In the genomic region with DNA sequence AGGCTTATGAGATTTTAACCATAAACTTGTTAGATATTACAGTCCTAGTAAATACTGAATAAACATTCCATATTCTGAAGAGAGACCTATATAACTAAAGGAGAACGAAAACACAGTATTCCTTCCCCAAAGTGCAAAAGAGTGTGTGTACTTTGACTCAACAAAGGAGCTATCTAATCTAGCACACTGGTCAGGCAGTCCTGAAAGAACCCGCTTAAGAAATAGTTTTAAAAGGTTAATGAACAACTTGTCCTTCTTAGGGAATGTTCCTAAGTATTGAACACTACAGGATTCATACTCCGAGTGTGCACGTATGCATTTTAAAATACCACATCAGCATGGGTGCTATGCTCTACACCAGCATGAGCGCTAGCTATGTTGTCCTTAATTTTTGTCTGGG, we compare ENCODE assay signal across 21 mouse cellular contexts.
DNase-seq lines count a peak whose midpoint lies in the region; ATAC-seq and TF ChIP-seq lines count a peak whose summit lies in the region.
"Had no signal": no experiment of that assay in that cellular context is flagged by ENCODE, and none has a peak within 500 bp of the region (broad histone marks: within the 10 kb centered on the region; RNA-seq: fewer than 3 reads in every experiment).

No protein-coding gene starts in this region.

- H3K4me3 ChIP-seq in kidney, embryonic 16.5 days (ENCODE audit: low read length), result no peak overlapping the region
- H3K4me3 ChIP-seq in lung, embryonic 14.5 days (ENCODE audit: low read depth, low read length), result no peak overlapping the region
- no peak overlapping the region for H3K4me3 ChIP-seq in intestine, embryonic 14.5 days (ENCODE audit: low read depth, low read length)
- H3K4me3 ChIP-seq in intestine, postnatal 0 days (ENCODE audit: low read depth, low read length), result no peak overlapping the region
- H3K4me3 ChIP-seq: liver, embryonic 13.5 days; midbrain, embryonic 10.5 days had no signal

- H3K9me3 ChIP-seq in kidney, embryonic 16.5 days (ENCODE audit: low read length), result no peaks in the 10 kb centered on the region
- H3K9me3 ChIP-seq in lung, embryonic 14.5 days (ENCODE audit: low read depth, low read length), result no peaks in the 10 kb centered on the region
- H3K9me3 ChIP-seq in intestine, embryonic 14.5 days (ENCODE audit: control insufficient read depth, low read length), result no peaks in the 10 kb centered on the region
- no peaks in the 10 kb centered on the region for H3K9me3 ChIP-seq in intestine, postnatal 0 days (ENCODE audit: control insufficient read depth)
- H3K9me3 ChIP-seq: liver, embryonic 13.5 days; midbrain, embryonic 10.5 days had no signal

- peak overlapping the region; percentile 41 for H3K27ac ChIP-seq in kidney, embryonic 16.5 days (ENCODE audit: low read length)
- 0 out of 2 replicates have a peak overlapping the region, but pooled peaks have one; percentile 36 for H3K27ac ChIP-seq in lung, embryonic 14.5 days (ENCODE audit: low read depth)
- no peak overlapping the region for H3K27ac ChIP-seq in intestine, embryonic 14.5 days (ENCODE audit: low read depth)
- H3K27ac ChIP-seq in intestine, postnatal 0 days (ENCODE audit: low read depth, low read length), result peak overlapping the region; percentile 57
- H3K27ac ChIP-seq: liver, embryonic 13.5 days; midbrain, embryonic 10.5 days had no signal

- no peak overlapping the region for H3K4me2 ChIP-seq in kidney, embryonic 16.5 days (replicated peaks; ENCODE audit: low read depth, low read length)
- no peak overlapping the region for H3K4me2 ChIP-seq in lung, embryonic 14.5 days
- H3K4me2 ChIP-seq in intestine, embryonic 14.5 days (ENCODE audit: low read length), result peak overlapping the region; percentile 20; the same call in 1 of the 2 replicates
- H3K4me2 ChIP-seq in intestine, postnatal 0 days (replicated peaks; ENCODE audit: low read depth), result peak overlapping the region; percentile 44
- H3K4me2 ChIP-seq: liver, embryonic 13.5 days had no signal

- no peak for TF ChIP-seq CTCF in lung, embryonic 14.5 days (IDR thresholded peaks at IDR 0.05; ENCODE audit: low read depth)
- TF ChIP-seq CTCF in intestine, postnatal 0 days (IDR thresholded peaks at IDR 0.05; ENCODE audit: low read depth), result no peak

- 74% methylated on average over 5 of the region's 5 CpGs for WGBS in kidney, embryonic 16.5 days
- 75% methylated on average over 5 of the region's 5 CpGs for WGBS in lung, embryonic 14.5 days
- WGBS in intestine, embryonic 14.5 days, result 74% methylated on average over 5 of the region's 5 CpGs
- WGBS in intestine, postnatal 0 days, result 40% methylated on average over 5 of the region's 5 CpGs

- no peaks in the 10 kb centered on the region for H3K27me3 ChIP-seq in kidney, embryonic 16.5 days (ENCODE audit: insufficient read depth, low read length)
- no peaks in the 10 kb centered on the region for H3K27me3 ChIP-seq in lung, embryonic 14.5 days (ENCODE audit: insufficient read depth, low read length)
- no peaks in the 10 kb centered on the region for H3K27me3 ChIP-seq in intestine, embryonic 14.5 days (replicated peaks; ENCODE audit: control insufficient read depth, insufficient read depth, low read length)
- H3K27me3 ChIP-seq in intestine, postnatal 0 days (replicated peaks; ENCODE audit: control insufficient read depth, insufficient read depth, low read length), result no peaks in the 10 kb centered on the region
- H3K27me3 ChIP-seq: CH12.LX; liver, embryonic 13.5 days had no signal

- no peak for DNase-seq in kidney, postnatal 14 days
- no peak for DNase-seq in lung, embryonic 14.5 days
- DNase-seq in lung, postnatal 36 days, result no peak
- no peak for DNase-seq in intestine, embryonic 14.5 days (ENCODE audit: low spot score)
- no peak for DNase-seq in layer of hippocampus, adult 8-10 months (ENCODE audit: low spot score in 2 of 2)
- no peak for DNase-seq in B cell, adult 2 months
- DNase-seq: adrenal gland, adult 8-10 months; cerebellum, adult 8-10 months; cerebellum, postnatal 25 days; gastrocnemius, postnatal 14 days; liver, embryonic 13.5 days; right cerebral cortex, postnatal 25 days; spleen, adult 18-20 months had no signal

- no peaks in the 10 kb centered on the region for H3K36me3 ChIP-seq in kidney, embryonic 16.5 days (ENCODE audit: insufficient read depth, low read length)
- H3K36me3 ChIP-seq in lung, embryonic 14.5 days (ENCODE audit: insufficient read depth), result no peaks in the 10 kb centered on the region
- no peaks in the 10 kb centered on the region for H3K36me3 ChIP-seq in intestine, embryonic 14.5 days (ENCODE audit: control insufficient read depth, insufficient read depth, low read length)
- H3K36me3 ChIP-seq in intestine, postnatal 0 days (ENCODE audit: control insufficient read depth, insufficient read depth), result no peaks in the 10 kb centered on the region
- H3K36me3 ChIP-seq: midbrain, embryonic 10.5 days had no signal

- H3K9ac ChIP-seq in kidney, embryonic 16.5 days (replicated peaks; ENCODE audit: low read length), result no peak overlapping the region
- H3K9ac ChIP-seq in lung, embryonic 14.5 days, result no peak overlapping the region
- no peak overlapping the region for H3K9ac ChIP-seq in intestine, embryonic 14.5 days (ENCODE audit: low read length)
- no peak overlapping the region for H3K9ac ChIP-seq in intestine, postnatal 0 days (ENCODE audit: low read depth, low read length)
- H3K9ac ChIP-seq: liver, embryonic 13.5 days had no signal

- peak; percentile 59 for ATAC-seq in kidney, embryonic 16.5 days (ENCODE audit: low FRiP score, low TSS enrichment)
- no peak for ATAC-seq in lung, embryonic 14.5 days (ENCODE audit: insufficient read depth)
- ATAC-seq in intestine, embryonic 14.5 days (replicated peaks; ENCODE audit: low FRiP score, low TSS enrichment, low read depth), result peak; percentile 59; the same call in 1 of the 2 replicates
- ATAC-seq in intestine, postnatal 0 days, result peak; percentile 60
- ATAC-seq: forebrain, embryonic 14.5 days; hindbrain, embryonic 16.5 days; lung, postnatal 0 days; midbrain, embryonic 16.5 days had no signal

- H3K4me1 ChIP-seq in kidney, embryonic 16.5 days (ENCODE audit: insufficient read depth, low read length), result peaks cover 8% of the 10 kb centered on the region; the same call in 1 of the 2 replicates
- no peaks in the 10 kb centered on the region for H3K4me1 ChIP-seq in lung, embryonic 14.5 days (ENCODE audit: insufficient read depth)
- H3K4me1 ChIP-seq in intestine, embryonic 14.5 days (replicated peaks; ENCODE audit: control insufficient read depth, insufficient read depth, low read length), result 0 out of 2 replicates have a peak, but pooled peaks cover 4% of the 10 kb centered on the region
- peaks cover 3% of the 10 kb centered on the region; the same call in 1 of the 2 replicates for H3K4me1 ChIP-seq in intestine, postnatal 0 days (replicated peaks; ENCODE audit: control insufficient read depth, insufficient read depth, low read length)

Comparison
In these comparisons a context has a peak if more than half of its experiments do, and no peak if none do; other contexts are left out.
1. H3K4me2 ChIP-seq: peak in intestine, embryonic 14.5 days (single experiment) and intestine, postnatal 0 days (single experiment); none in kidney, embryonic 16.5 days (single experiment) and lung, embryonic 14.5 days (single experiment).